Mouse (Mus musculus) limb, embryonic 11.5 days (tissue): ENCODE measurements around the gene Cd72. TPM values are rescaled to one million over a fixed set of nuclear protein-coding genes. Genes with fewer than 3 reads are reported as not detected.
A peak's percentile ranks its signal among the peaks of the same experiment; 100 is the strongest.

ENCODE experiments used
- ATAC-seq: fragments of 200-750 bp; cut with Nextera tagmentation; 2 replicates; pipeline ENCODE4 v1.8.0; 2017; ENCODE audit warnings: low read depth; ENCODE audit not compliant: insufficient number of reproducible peaks, low FRiP score, low TSS enrichment
- DNase-seq: peaks from one replicate; pipeline ENCODE4 v3.0.0-alpha.2; 2015; ENCODE audit warnings: low spot score
- H3K27ac ChIP-seq: fragments of 300-500 bp; sonication (generic); replicated peaks from 2 replicates; pipeline ENCODE4 v1.5.1; 2014; ENCODE audit warnings: low read depth, mild to moderate bottlenecking, low read length
- H3K27me3 ChIP-seq: fragments of 300-500 bp; sonication (generic); 2 replicates; pipeline ENCODE4 v1.6.1; 2014; ENCODE audit warnings: mild to moderate bottlenecking, low read length, mixed read lengths; ENCODE audit not compliant: control insufficient read depth, insufficient read depth
- H3K36me3 ChIP-seq: fragments of 300-500 bp; sonication (generic); 2 replicates; pipeline ENCODE4 v1.6.1; 2014; ENCODE audit warnings: mild to moderate bottlenecking, low read length, moderate library complexity, mixed read lengths; ENCODE audit not compliant: control insufficient read depth, insufficient read depth
- H3K4me1 ChIP-seq: fragments of 300-500 bp; sonication (generic); 2 replicates; pipeline ENCODE4 v1.6.1; 2014; ENCODE audit warnings: low read length, mixed read lengths; ENCODE audit not compliant: control insufficient read depth, insufficient read depth
- H3K4me2 ChIP-seq: fragments of 300-500 bp; sonication (generic); 2 replicates; pipeline ENCODE4 v1.6.1; 2014; ENCODE audit warnings: low read depth, mild to moderate bottlenecking, moderate library complexity; ENCODE audit not compliant: severe bottlenecking
- H3K4me3 ChIP-seq: fragments of 300-500 bp; sonication (generic); 2 replicates; pipeline ENCODE4 v1.5.1; 2014; ENCODE audit warnings: low read depth, low read length
- H3K9ac ChIP-seq: fragments of 300-500 bp; sonication (generic); 2 replicates; pipeline ENCODE4 v1.6.1; 2014; ENCODE audit warnings: mild to moderate bottlenecking, low read length
- H3K9me3 ChIP-seq: fragments of 300-500 bp; sonication (generic); 2 replicates; pipeline ENCODE4 v1.6.1; 2016; ENCODE audit warnings: low read length; ENCODE audit not compliant: control insufficient read depth
- WGBS: fragments of 180-500 bp; shearing (Covaris S2); extraction: QIAGEN DNeasy Blood & Tissue Kit; methylation state at CpG from one replicate; pipeline ENCODE4 v1.1.7; 2014; 5-methylcytosine and 5-hydroxymethylcytosine counted together
- polyA plus RNA-seq: library from polyadenylated mRNA; unstranded; fragments of >200 nt; fragmentation: Nextera tagmentation; extraction: Ambion mirVana; gene quantifications from 2 replicates; pipeline ENCODE4 v1.2.1, GENCODE M21; 2014

Cd72 gene
- polyA plus RNA-seq, 1 experiment from 2014 or later = 4.0 TPM

DNA sequence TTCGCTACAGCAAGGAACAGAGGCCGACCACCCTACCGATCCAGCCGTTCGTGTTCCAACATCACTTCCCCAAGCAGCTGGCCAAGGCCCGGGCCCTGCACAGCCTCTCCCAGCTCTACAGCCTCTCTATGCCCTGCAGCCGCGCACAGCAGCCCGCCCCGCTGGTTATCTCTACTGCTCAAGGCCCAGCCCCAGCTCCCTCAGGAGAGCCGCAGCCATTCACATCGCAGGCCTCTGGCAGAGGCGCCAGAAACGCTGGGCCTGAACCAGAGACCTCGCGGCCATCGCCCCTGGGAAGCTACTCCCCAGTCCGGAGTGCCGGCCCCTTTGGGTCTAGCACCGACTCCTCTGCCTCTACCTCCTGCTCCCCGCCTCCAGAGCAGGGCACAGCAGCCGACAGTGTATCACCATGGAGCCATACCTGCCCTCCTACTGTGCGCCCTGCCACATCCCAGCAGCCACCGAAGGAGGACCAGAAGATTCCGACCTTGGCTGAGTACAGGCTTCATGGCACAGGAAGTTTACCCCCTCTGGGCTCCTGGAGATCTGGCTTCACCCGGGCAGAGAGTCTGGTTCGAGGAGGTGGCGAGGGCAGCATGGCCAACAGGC is 32.7 kb downstream of the Cd72 start:
- Histone ChIP-seq H3K4me2 (no peak overlapping the region), H3K9ac (no peak overlapping the region), H3K27me3 (peaks cover 24% of the 10 kb centered on the region), H3K9me3 (no peaks in the 10 kb centered on the region), H3K4me3 (no peak overlapping the region), H3K4me1 (peaks cover 4% of the 10 kb centered on the region), H3K27ac (no peak overlapping the region), H3K36me3 (peaks cover 3% of the 10 kb centered on the region; the same call in 1 of the 2 replicates)
- DNase-seq = no peak
- ATAC-seq = no peak
- 75% methylated on average over 28 of the region's 28 CpGs for WGBS

GRCm38 (mm10) chr4:43420305-43420704 is 34.1 kb downstream of the Cd72 start:
- 6% methylated on average over 6 of the region's 6 CpGs for WGBS
- no peaks in the 10 kb centered on the region for H3K9me3 ChIP-seq
- no peak for ATAC-seq
- no peak overlapping the region for H3K4me2 ChIP-seq
- H3K27me3 ChIP-seq = peaks cover 10% of the 10 kb centered on the region
- DNase-seq = peak; percentile 83
- H3K4me3 ChIP-seq = no peak overlapping the region
- H3K27ac ChIP-seq = no peak overlapping the region
- H3K4me1 ChIP-seq = no peaks in the 10 kb centered on the region
- peaks cover 7% of the 10 kb centered on the region; the same call in 1 of the 2 replicates for H3K36me3 ChIP-seq
- no peak overlapping the region for H3K9ac ChIP-seq

GRCm38 (mm10) chr4:43419801-43420281 is 34.6 kb downstream of the Cd72 start:
- no peak for DNase-seq
- WGBS = 66% methylated on average over 9 of the region's 9 CpGs
- Histone ChIP-seq H3K9ac (no peak overlapping the region), H3K36me3 (peaks cover 10% of the 10 kb centered on the region; the same call in 1 of the 2 replicates), H3K4me1 (no peaks in the 10 kb centered on the region), H3K4me3 (no peak overlapping the region), H3K27ac (no peak overlapping the region), H3K4me2 (no peak overlapping the region), H3K27me3 (peaks cover 6% of the 10 kb centered on the region), H3K9me3 (no peaks in the 10 kb centered on the region)
- ATAC-seq = no peak

- no peak overlapping the region for H3K9ac ChIP-seq
- H3K4me1 ChIP-seq = no peaks in the 10 kb centered on the region
- no peak overlapping the region for H3K4me3 ChIP-seq
- H3K27me3 ChIP-seq = no peaks in the 10 kb centered on the region; the same call in none of the 2 replicates
- no peak for ATAC-seq
- H3K4me2 ChIP-seq = no peak overlapping the region
- 62% methylated on average over 15 of the region's 15 CpGs for WGBS
- H3K27ac ChIP-seq = no peak overlapping the region
- H3K36me3 ChIP-seq = peaks cover 10% of the 10 kb centered on the region; the same call in 1 of the 2 replicates
- no peaks in the 10 kb centered on the region for H3K9me3 ChIP-seq
- no peak for DNase-seq
These were observed 35.3 kb downstream of the Cd72 start for GRCm38 (mm10) chr4:43418973-43419656.

DNA sequence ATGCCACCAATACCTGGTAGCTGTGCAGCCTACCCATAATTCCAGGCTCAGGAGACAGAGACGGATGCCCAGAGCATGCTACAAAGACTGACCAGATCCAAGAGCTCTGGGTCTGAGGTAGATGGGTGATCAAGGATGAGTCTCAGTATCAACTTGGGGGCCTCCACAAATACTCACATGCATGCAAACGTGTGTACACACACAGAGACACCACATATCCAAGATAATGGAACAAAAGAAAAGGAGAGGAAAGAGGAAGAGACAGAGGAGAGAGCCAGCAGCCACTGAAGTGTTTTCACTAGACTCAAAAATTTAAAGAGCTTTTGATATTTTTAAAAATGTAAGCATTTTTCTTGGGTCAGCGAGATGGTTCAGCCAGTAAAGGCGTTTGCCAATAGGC is 36.0 kb downstream of the Cd72 start:
- no peak overlapping the region for H3K9ac ChIP-seq
- H3K4me3 ChIP-seq = no peak overlapping the region
- DNase-seq = no peak
- 75% methylated on average over 4 of the region's 4 CpGs for WGBS
- no peak overlapping the region for H3K4me2 ChIP-seq
- no peak for ATAC-seq
- no peaks in the 10 kb centered on the region for H3K9me3 ChIP-seq
- no peaks in the 10 kb centered on the region; the same call in 1 of the 2 replicates for H3K27me3 ChIP-seq
- H3K27ac ChIP-seq = no peak overlapping the region
- no peaks in the 10 kb centered on the region for H3K4me1 ChIP-seq
- H3K36me3 ChIP-seq = peaks cover 10% of the 10 kb centered on the region; the same call in 1 of the 2 replicates

- no peak overlapping the region for H3K4me3 ChIP-seq
- no peak for DNase-seq
- no peak overlapping the region for H3K4me2 ChIP-seq
- no peak for ATAC-seq
- no peak overlapping the region for H3K27ac ChIP-seq
- H3K4me1 ChIP-seq = no peaks in the 10 kb centered on the region
- H3K27me3 ChIP-seq = no peaks in the 10 kb centered on the region; the same call in 1 of the 2 replicates
- WGBS = 88% methylated on average over 16 of the region's 16 CpGs
- H3K9ac ChIP-seq = no peak overlapping the region
- H3K9me3 ChIP-seq = no peaks in the 10 kb centered on the region
- peaks cover 10% of the 10 kb centered on the region; the same call in 1 of the 2 replicates for H3K36me3 ChIP-seq
These were observed 37.0 kb downstream of the Cd72 start for GRCm38 (mm10) chr4:43417269-43418062.

DNA sequence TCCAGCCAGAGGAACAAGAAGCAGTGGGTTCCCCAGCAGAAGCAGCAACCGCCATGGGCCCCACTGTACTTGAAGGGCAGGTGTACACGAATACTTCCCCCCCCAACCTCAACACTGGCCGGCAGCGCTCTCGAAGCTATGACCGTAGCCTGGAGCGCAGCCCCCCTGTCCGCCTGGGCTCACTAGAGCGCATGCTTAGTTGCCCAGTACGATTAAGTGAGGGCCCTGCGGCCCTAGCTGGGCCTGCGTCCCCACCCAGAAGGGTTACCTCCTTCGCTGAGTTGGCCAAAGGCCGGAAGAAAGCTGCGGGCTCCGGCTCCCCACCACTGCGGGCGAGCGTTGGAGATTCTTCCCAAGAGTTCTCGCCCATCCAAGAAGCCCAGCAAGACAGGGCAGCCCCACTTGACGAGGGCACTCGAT is 38.3 kb downstream of the Cd72 start:
- DNase-seq = no peak
- Histone ChIP-seq H3K4me1 (no peaks in the 10 kb centered on the region), H3K9me3 (no peaks in the 10 kb centered on the region), H3K4me2 (no peak overlapping the region), H3K9ac (no peak overlapping the region), H3K4me3 (no peak overlapping the region), H3K36me3 (peaks cover 6% of the 10 kb centered on the region; the same call in 1 of the 2 replicates), H3K27me3 (no peaks in the 10 kb centered on the region; the same call in 1 of the 2 replicates), H3K27ac (no peak overlapping the region)
- no peak for ATAC-seq
- 91% methylated on average over 22 of the region's 22 CpGs for WGBS
